Mouse (Mus musculus) liver, embryonic 14.5 days (tissue): ENCODE measurements around the gene Rad51c. TPM values are rescaled to one million over a fixed set of nuclear protein-coding genes. Genes with fewer than 3 reads are reported as not detected.
"Not testable (repeated sequence)": the region's sequence is repeated elsewhere in the genome, so short reads cannot be mapped to it uniquely, and the experiment has no call there.

ENCODE experiments used
- ATAC-seq: fragments of 200-750 bp; cut with Nextera tagmentation; 2 replicates; pipeline ENCODE4 v1.8.0; 2017; ENCODE audit warnings: moderate number of reproducible peaks, mild to moderate bottlenecking, moderate library complexity; ENCODE audit not compliant: insufficient read depth
- DNase-seq, 3 experiments: peaks; one replicate each; pipeline ENCODE4 v3.0.0-alpha.2; 2012 to 2013; ENCODE audit warnings: low read depth in 3 of 3, low spot score in 3 of 3
- H3K27ac ChIP-seq: fragments of 300-500 bp; sonication (generic); 2 replicates; pipeline ENCODE4 v1.5.1; 2014; ENCODE audit warnings: moderate library complexity, mild to moderate bottlenecking, control low read depth, inconsistent platforms
- H3K27me3 ChIP-seq: fragments of 300-500 bp; sonication (generic); 2 replicates; pipeline ENCODE4 v1.6.1; 2014; ENCODE audit warnings: mild to moderate bottlenecking, low read length, moderate library complexity; ENCODE audit not compliant: control insufficient read depth, insufficient read depth
- H3K36me3 ChIP-seq: fragments of 300-500 bp; sonication (generic); replicated peaks from 2 replicates; pipeline ENCODE4 v1.6.1; 2014; ENCODE audit warnings: low read depth; ENCODE audit not compliant: control insufficient read depth, insufficient read depth
- H3K4me1 ChIP-seq, 2 experiments: fragments of 200-500 bp in 1 of 2; fragments of 300-500 bp in 1 of 2; sonication (generic) in 1 of 2; replicated peaks; 2 replicates each; pipeline ENCODE4 v1.6.1; 2012 to 2014; ENCODE audit warnings: antibody characterized with exemption in 1 of 2, inconsistent platforms in 1 of 2, low read length in 1 of 2; ENCODE audit not compliant: control insufficient read depth in 2 of 2, insufficient read depth in 2 of 2
- H3K4me2 ChIP-seq: fragments of 300-500 bp; sonication (generic); 2 replicates; pipeline ENCODE4 v1.6.1; 2014; ENCODE audit warnings: low read depth, mild to moderate bottlenecking, control low read depth, moderate library complexity
- H3K4me3 ChIP-seq, 2 experiments: fragments of 200-500 bp in 1 of 2; fragments of 300-500 bp in 1 of 2; sonication (generic) in 1 of 2; 2 replicates each; pipeline ENCODE4 v1.5.1; 2012 to 2014; ENCODE audit warnings: low read depth in 2 of 2, low read length in 2 of 2, mild to moderate bottlenecking in 2 of 2, control low read depth in 1 of 2, inconsistent platforms in 1 of 2, moderate library complexity in 1 of 2; ENCODE audit not compliant: insufficient read depth in 1 of 2
- H3K9ac ChIP-seq: fragments of 300-500 bp; sonication (generic); replicated peaks from 2 replicates; pipeline ENCODE4 v1.6.1; 2014; ENCODE audit warnings: mild to moderate bottlenecking, control low read depth, moderate library complexity
- H3K9me3 ChIP-seq: fragments of 300-500 bp; sonication (generic); 2 replicates; pipeline ENCODE4 v1.6.1; 2016; ENCODE audit warnings: low read length, mixed read lengths; ENCODE audit not compliant: control insufficient read depth
- CTCF ChIP-seq: IDR thresholded peaks from 2 replicates; pipeline ENCODE4 v1.5.1; 2016; ENCODE audit warnings: antibody characterized with exemption, low read depth, control low read depth
- EP300 ChIP-seq: IDR thresholded peaks from 2 replicates; pipeline ENCODE4 v1.6.1; 2016; ENCODE audit warnings: antibody characterized with exemption, low read depth
- WGBS: fragments of 180-500 bp; shearing (Covaris S2); extraction: QIAGEN DNeasy Blood & Tissue Kit; methylation state at CpG from one replicate; pipeline ENCODE4 v1.1.7; 2014; ENCODE audit not compliant: insufficient replicate concordance; 5-methylcytosine and 5-hydroxymethylcytosine counted together
- polyA plus RNA-seq, 2 experiments: library from polyadenylated mRNA; depleted of rRNA in 1 of 2; stranded (reverse) in 1 of 2; unstranded in 1 of 2; fragments of >200 nt; fragmentation: Nextera tagmentation in 1 of 2; extraction: Ambion mirVana in 1 of 2; gene quantifications; 2 replicates each; pipeline versions ENCODE4 v1.2.1 to v1.2.3; 2012 to 2014

Rad51c gene
- polyA plus RNA-seq, 2 experiments = 4.0 to 4.4 TPM

DNA sequence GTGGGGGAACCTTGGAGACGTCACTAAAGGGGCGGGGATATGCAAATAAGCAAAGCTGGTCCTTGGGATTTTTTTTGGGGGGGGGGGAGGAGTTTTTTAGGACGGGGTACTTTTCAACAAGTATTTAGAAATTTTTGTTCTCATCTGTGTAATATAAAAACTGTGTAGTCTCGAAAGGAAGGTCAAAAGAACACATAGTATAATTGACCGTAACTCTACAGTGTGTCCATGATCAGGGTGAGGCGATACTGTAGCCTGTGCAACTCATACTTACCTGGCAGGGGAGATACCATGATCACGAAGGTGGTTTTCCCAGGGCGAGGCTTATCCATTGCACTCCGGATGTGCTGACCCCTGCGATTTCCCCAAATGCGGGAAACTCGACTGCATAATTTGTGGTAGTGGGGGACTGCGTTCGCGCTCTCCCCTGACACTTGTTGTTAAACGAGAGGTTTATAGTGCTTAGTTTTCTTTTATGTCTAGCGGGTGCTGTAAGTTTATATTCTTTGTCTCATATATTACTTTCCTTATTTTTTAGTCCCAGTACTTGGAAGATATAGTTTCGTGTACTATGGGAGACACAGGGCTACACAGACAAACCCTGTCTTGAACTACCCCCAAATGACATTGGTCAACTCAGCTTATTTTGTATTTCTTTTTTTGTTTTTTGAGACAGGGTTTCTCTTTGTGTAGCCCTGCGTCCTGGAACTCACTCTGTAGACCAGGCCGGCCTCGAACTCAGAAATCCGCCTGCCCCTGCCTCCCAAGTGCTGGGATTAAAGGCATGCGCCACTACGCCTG, 21.9 kb upstream of the Rad51c start:
- Histone ChIP-seq H3K4me2 (peak overlapping the region; percentile 45), H3K27ac (peak overlapping the region; percentile 78), H3K9ac (peak overlapping the region; percentile 31), H3K4me3 (peak overlapping the region; percentile 42 to 59), H3K4me1 (peaks cover 13 to 14% of the 10 kb centered on the region in 2 experiments)
- under 1% methylated on average over 24 of the region's 24 CpGs for WGBS
- peak; percentile 77 for TF ChIP-seq EP300
- peak; percentile 83 to 85 (median 85) for DNase-seq
- not testable (repeated sequence) for H3K27me3 ChIP-seq, H3K9me3 ChIP-seq, H3K36me3 ChIP-seq
- ATAC-seq = peak; percentile 81

DNA sequence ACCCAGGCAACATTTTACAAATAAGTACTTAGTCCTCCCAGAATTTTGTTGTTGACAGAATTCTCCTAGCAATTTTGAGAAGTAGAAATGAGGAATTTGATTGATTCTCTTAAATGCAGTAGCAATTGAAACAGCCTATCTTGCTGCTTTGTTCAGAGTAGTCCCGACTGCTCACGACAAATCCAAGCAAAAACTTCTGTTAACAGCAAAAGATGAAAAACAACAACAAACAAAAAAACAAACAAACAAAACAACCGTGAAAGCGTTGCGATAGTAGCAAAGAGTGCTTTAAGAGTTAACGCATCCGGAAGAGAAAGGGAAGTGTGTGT, 21.3 kb upstream of the Rad51c start:
- WGBS = 0% methylated on average over 7 of the region's 7 CpGs

DNA sequence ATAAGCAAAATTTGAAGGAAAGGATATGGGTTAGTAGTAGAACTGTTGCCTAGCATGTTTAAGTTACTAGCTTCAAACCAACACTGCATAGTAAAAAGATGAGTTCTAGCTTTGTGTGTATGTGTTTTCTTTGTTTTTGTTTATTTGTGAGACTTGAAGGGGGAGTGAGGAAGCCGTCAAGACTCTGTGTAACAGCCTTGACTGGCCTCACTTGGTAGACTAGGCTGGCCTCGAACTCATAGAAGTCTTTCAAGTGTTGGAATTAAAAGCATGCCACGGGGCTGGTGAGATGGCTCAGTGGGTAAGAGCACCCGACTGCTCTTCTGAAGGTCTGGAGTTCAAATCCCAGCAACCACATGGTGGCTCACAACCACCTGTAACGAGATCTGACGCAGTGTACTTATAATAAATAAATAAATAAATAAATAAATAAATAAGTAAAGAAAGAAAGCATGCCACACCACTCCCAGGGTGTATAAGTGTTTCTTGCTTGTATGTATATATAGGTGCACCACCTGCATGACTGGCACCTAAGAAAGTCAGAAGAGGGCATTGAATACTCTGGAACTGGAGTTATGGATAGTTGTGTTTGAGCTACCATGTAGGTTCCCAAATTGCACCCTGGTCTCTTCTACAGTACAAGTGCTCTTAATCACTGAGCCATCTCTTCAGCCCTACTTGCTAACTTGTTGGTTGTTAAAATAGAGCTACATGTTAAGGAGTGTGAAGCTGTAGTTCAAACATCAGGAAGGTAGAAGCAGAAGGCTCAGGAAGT, 19.0 kb upstream of the Rad51c start:
- peaks cover 14 to 15% of the 10 kb centered on the region in 2 experiments for H3K4me1 ChIP-seq
- no peak for ATAC-seq
- H3K9ac ChIP-seq = peak overlapping the region; percentile 27; the same call in 1 of the 2 replicates

More for the DNA sequence above, 21.3 kb upstream of the Rad51c start:
- TF ChIP-seq EP300 = no peak
- no peak for TF ChIP-seq CTCF
- Histone ChIP-seq H3K4me2 (peak overlapping the region; percentile 45), H3K27me3 (no peaks in the 10 kb centered on the region), H3K36me3 (no peaks in the 10 kb centered on the region), H3K4me3 (peak overlapping the region; percentile 42 to 59), H3K9me3 (no peaks in the 10 kb centered on the region), H3K4me1 (peaks cover 14 to 15% of the 10 kb centered on the region in 2 experiments), H3K9ac (peak overlapping the region; percentile 31), H3K27ac (peak overlapping the region; percentile 70)
- DNase-seq = no peak
- ATAC-seq = no peak

DNA sequence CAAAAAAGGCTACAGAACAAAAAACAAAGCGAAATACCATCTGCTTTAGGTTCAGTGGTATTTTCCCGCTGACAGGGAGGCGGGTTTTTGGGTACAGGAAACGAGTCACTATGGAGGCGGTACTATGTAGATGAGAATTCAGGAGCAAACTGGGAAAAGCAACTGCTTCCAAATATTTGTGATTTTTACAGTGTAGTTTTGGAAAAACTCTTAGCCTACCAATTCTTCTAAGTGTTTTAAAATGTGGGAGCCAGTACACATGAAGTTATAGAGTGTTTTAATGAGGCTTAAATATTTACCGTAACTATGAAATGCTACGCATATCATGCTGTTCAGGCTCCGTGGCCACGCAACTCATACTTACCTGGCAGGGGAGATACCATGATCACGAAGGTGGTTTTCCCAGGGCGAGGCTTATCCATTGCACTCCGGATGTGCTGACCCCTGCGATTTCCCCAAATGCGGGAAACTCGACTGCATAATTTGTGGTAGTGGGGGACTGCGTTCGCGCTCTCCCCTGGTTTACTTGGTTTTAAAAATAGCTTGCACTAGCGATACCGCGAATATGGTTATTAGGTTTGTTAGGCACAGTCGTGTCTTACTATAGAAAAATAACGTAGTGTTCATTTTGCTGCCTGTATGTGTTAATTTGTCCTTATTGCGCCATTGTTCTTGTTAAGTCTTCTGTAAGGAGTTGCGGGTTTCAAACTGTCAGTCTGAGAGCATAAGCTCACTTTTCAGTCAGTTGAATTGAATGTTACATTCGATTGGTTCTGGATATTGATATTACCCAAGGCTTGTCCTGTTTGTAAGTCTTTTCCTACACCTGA, 18.0 kb upstream of the Rad51c start:
- peak overlapping the region; percentile 44 to 64; a peak in 3 of 4 replicates for H3K4me3 ChIP-seq
- peaks cover 8 to 11% of the 10 kb centered on the region in 2 experiments; a peak in 3 of 4 replicates for H3K4me1 ChIP-seq
- H3K4me2 ChIP-seq = peak overlapping the region; percentile 92
- DNase-seq (peak; percentile 87 to 89 (median 88)), ATAC-seq (peak; percentile 72)
- peak overlapping the region; percentile 89 for H3K27ac ChIP-seq
- no peaks in the 10 kb centered on the region for H3K36me3 ChIP-seq
- WGBS = under 1% methylated on average over 26 of the region's 26 CpGs
- H3K9ac ChIP-seq = peak overlapping the region; percentile 87
- TF ChIP-seq CTCF (no peak), EP300 (peak; percentile 81)
- no peaks in the 10 kb centered on the region for H3K9me3 ChIP-seq
- no peaks in the 10 kb centered on the region for H3K27me3 ChIP-seq

More for the DNA sequence above, 19.0 kb upstream of the Rad51c start:
- Histone ChIP-seq H3K9me3 (no peaks in the 10 kb centered on the region), H3K36me3 (no peaks in the 10 kb centered on the region), H3K27ac (peak overlapping the region; percentile 89), H3K27me3 (no peaks in the 10 kb centered on the region), H3K4me3 (no peak overlapping the region), H3K4me2 (peak overlapping the region; percentile 3; the same call in 1 of the 2 replicates)
- 43% methylated on average over 6 of the region's 6 CpGs for WGBS
- DNase-seq = no peak
- TF ChIP-seq CTCF = no peak
